Mouse (Mus musculus) spleen, adult 2 months (tissue): ENCODE results near the gene Runx2. TPM values are rescaled to one million over a fixed set of nuclear protein-coding genes. Genes with fewer than 3 reads are reported as not detected.
A peak's percentile ranks its signal among the peaks of the same experiment; 100 is the strongest.

Source experiments
- DNase-seq, 2 experiments: peaks; one replicate each; pipeline versions ENCODE4 v3.0.0 to v3.0.0-alpha.2; 2012 to 2021; ENCODE audit warnings: low spot score in 2 of 2, low read depth in 1 of 2
- H3K27ac ChIP-seq: fragments of 200-500 bp; 2 replicates; pipeline ENCODE4 v1.5.1; 2012; ENCODE audit warnings: low read length, inconsistent platforms; ENCODE audit not compliant: insufficient read depth
- H3K27me3 ChIP-seq: fragments of 200-500 bp; 2 replicates; pipeline ENCODE4 v1.6.1; 2012; ENCODE audit warnings: mild to moderate bottlenecking, moderate library complexity, low read length, inconsistent platforms; ENCODE audit not compliant: control insufficient read depth, insufficient read depth
- H3K36me3 ChIP-seq: fragments of 200-500 bp; 2 replicates; pipeline ENCODE4 v1.6.1; 2012; ENCODE audit warnings: mild to moderate bottlenecking, low read length, inconsistent platforms; ENCODE audit not compliant: control insufficient read depth, insufficient read depth
- H3K4me1 ChIP-seq: fragments of 200-500 bp; 2 replicates; pipeline ENCODE4 v1.6.1; 2011; ENCODE audit warnings: inconsistent platforms; ENCODE audit not compliant: control insufficient read depth, insufficient read depth, insufficient read length
- H3K4me3 ChIP-seq: fragments of 200-500 bp; 2 replicates; pipeline ENCODE4 v1.5.1; 2011; ENCODE audit warnings: mild to moderate bottlenecking, inconsistent platforms; ENCODE audit not compliant: insufficient read depth, insufficient read length; ENCODE audit errors: extremely low read depth
- CTCF ChIP-seq: fragments of 200-500 bp; IDR thresholded peaks from 2 replicates; pipeline ENCODE4 v1.5.1; 2011; ENCODE audit warnings: mild to moderate bottlenecking, inconsistent platforms; ENCODE audit not compliant: insufficient read depth, insufficient read length, insufficient replicate concordance; ENCODE audit errors: extremely low read depth
- POLR2A ChIP-seq: fragments of 200-500 bp; IDR thresholded peaks from 2 replicates; pipeline ENCODE4 v1.6.1; 2011; ENCODE audit warnings: low read depth, low read length, inconsistent platforms
- whole genome bisulfite sequencing: fragments of 180-500 bp; shearing (Covaris S2); methylation state at CpG from one replicate; pipeline ENCODE4 v1.1.7; 2018; 5-methylcytosine and 5-hydroxymethylcytosine counted together
- polyA plus RNA-seq: library from polyadenylated mRNA; depleted of rRNA; stranded (reverse); fragments of >200 nt; gene quantifications from 2 replicates; pipeline ENCODE4 v1.2.3, GENCODE M21; 2012

Runx2 gene
- polyA plus RNA-seq, 1 experiment = 11.1 TPM

GRCm38 (mm10) chr17:44584781-44585180 lies 229.8 kb downstream of the Runx2 start:
- H3K36me3 ChIP-seq = no peaks in the 10 kb centered on the region
- WGBS = 90% methylated on average over 6 of the region's 6 CpGs
- no peak overlapping the region for H3K4me3 ChIP-seq
- DNase-seq = no peak
- no peaks in the 10 kb centered on the region for H3K27me3 ChIP-seq
- no peak overlapping the region for H3K27ac ChIP-seq
- TF ChIP-seq POLR2A = no peak
- no peaks in the 10 kb centered on the region for H3K4me1 ChIP-seq

- no peaks in the 10 kb centered on the region for H3K4me1 ChIP-seq
- 82% methylated on average over 5 of the region's 5 CpGs for WGBS
- H3K4me3 ChIP-seq = no peak overlapping the region
- TF ChIP-seq POLR2A = no peak
- TF ChIP-seq CTCF = no peak
- no peaks in the 10 kb centered on the region for H3K27me3 ChIP-seq
- no peak for DNase-seq
- no peak overlapping the region for H3K27ac ChIP-seq
- H3K36me3 ChIP-seq = no peaks in the 10 kb centered on the region
These were observed 236.8 kb downstream of the Runx2 start for GRCm38 (mm10) chr17:44577791-44578190.

GRCm38 (mm10) chr17:44570899-44571298 lies 243.7 kb downstream of the Runx2 start:
- no peak for DNase-seq
- Histone ChIP-seq H3K4me1 (peaks cover 4% of the 10 kb centered on the region; the same call in 1 of the 2 replicates), H3K4me3 (no peak overlapping the region), H3K27ac (no peak overlapping the region), H3K27me3 (no peaks in the 10 kb centered on the region), H3K36me3 (no peaks in the 10 kb centered on the region)
- WGBS = 69% methylated on average over 5 of the region's 5 CpGs
- TF ChIP-seq POLR2A (no peak), CTCF (no peak)

- peak in 1 of 2 experiments; percentile 19 for DNase-seq
- H3K27me3 ChIP-seq = no peaks in the 10 kb centered on the region
- 68% methylated on average over 8 of the region's 8 CpGs for WGBS
These were observed 245.5 kb downstream of the Runx2 start for GRCm38 (mm10) chr17:44569020-44569621.

GRCm38 (mm10) chr17:44566992-44567391 lies 247.6 kb downstream of the Runx2 start:
- no peak for TF ChIP-seq POLR2A
- no peaks in the 10 kb centered on the region for H3K27me3 ChIP-seq
- no peaks in the 10 kb centered on the region for H3K36me3 ChIP-seq
- no peak for DNase-seq
- no peak overlapping the region for H3K4me3 ChIP-seq
- WGBS = 78% methylated on average over 5 of the region's 5 CpGs
- H3K27ac ChIP-seq = no peak overlapping the region
- H3K4me1 ChIP-seq = peaks cover 4% of the 10 kb centered on the region; the same call in 1 of the 2 replicates

More at GRCm38 (mm10) chr17:44569020-44569621, 245.5 kb downstream of the Runx2 start:
- no peaks in the 10 kb centered on the region for H3K36me3 ChIP-seq
- no peak overlapping the region for H3K4me3 ChIP-seq
- H3K4me1 ChIP-seq = peaks cover 4% of the 10 kb centered on the region; the same call in 1 of the 2 replicates
- no peak overlapping the region for H3K27ac ChIP-seq
- TF ChIP-seq POLR2A (no peak), CTCF (no peak)

GRCm38 (mm10) chr17:44565884-44566515 lies 248.6 kb downstream of the Runx2 start:
- Histone ChIP-seq H3K4me1 (peaks cover 4% of the 10 kb centered on the region; the same call in 1 of the 2 replicates), H3K4me3 (no peak overlapping the region), H3K27me3 (no peaks in the 10 kb centered on the region), H3K27ac (no peak overlapping the region), H3K36me3 (no peaks in the 10 kb centered on the region)
- WGBS = 74% methylated on average over 8 of the region's 8 CpGs
- no peak for DNase-seq
- TF ChIP-seq POLR2A (no peak), CTCF (no peak)

- no peak overlapping the region for H3K27ac ChIP-seq
- no peaks in the 10 kb centered on the region for H3K36me3 ChIP-seq
- DNase-seq = no peak
- H3K4me1 ChIP-seq = peaks cover 4% of the 10 kb centered on the region; the same call in 1 of the 2 replicates
- no peaks in the 10 kb centered on the region for H3K27me3 ChIP-seq
- TF ChIP-seq POLR2A (no peak), CTCF (no peak)
- H3K4me3 ChIP-seq = no peak overlapping the region
- 90% methylated on average over 14 of the region's 14 CpGs for WGBS
These were observed 249.2 kb downstream of the Runx2 start for GRCm38 (mm10) chr17:44565311-44565831.
